Mouse (Mus musculus): ENCODE data around the gene Tcam1.

Tcam1 gene

GRCm38 (mm10) chr11:106318406-106319366 is 42.2 kb downstream of the Tcam1 start:
- no peak for DNase-seq (ENCODE audit: low spot score)

GRCm38 (mm10) chr11:106324858-106325257 is 48.4 kb downstream of the Tcam1 start:
- no peak for DNase-seq (ENCODE audit: low spot score)

- no peak for DNase-seq (ENCODE audit: low spot score)
Observed at GRCm38 (mm10) chr11:106325566-106326206, 49.2 kb downstream of the Tcam1 start.

GRCm38 (mm10) chr11:106326475-106326874 is 50.0 kb downstream of the Tcam1 start:
- no peak for DNase-seq (ENCODE audit: low spot score)

- no peak for DNase-seq (ENCODE audit: low spot score)
Observed at GRCm38 (mm10) chr11:106328521-106328920, 52.0 kb downstream of the Tcam1 start.

- no peak for DNase-seq (ENCODE audit: low spot score)
Observed at GRCm38 (mm10) chr11:106329128-106329527, 52.7 kb downstream of the Tcam1 start.

- DNase-seq (ENCODE audit: low spot score), result no peak
Observed at GRCm38 (mm10) chr11:106329682-106330081, 53.2 kb downstream of the Tcam1 start.

GRCm38 (mm10) chr11:106332458-106332857 is 56.0 kb downstream of the Tcam1 start:
- no peak for DNase-seq (ENCODE audit: low spot score)

- DNase-seq (ENCODE audit: low spot score), result no peak
Observed at GRCm38 (mm10) chr11:106334066-106334465, 57.6 kb downstream of the Tcam1 start.

- no peak for DNase-seq (ENCODE audit: low spot score)
Observed at GRCm38 (mm10) chr11:106338029-106338428, 61.6 kb downstream of the Tcam1 start.
